Mouse (Mus musculus): ENCODE data around the gene Hmgcs1. TPM values are rescaled to one million over a fixed set of nuclear protein-coding genes. Genes with fewer than 3 reads are reported as not detected.
"Not testable (repeated sequence)": the region's sequence is repeated elsewhere in the genome, so short reads cannot be mapped to it uniquely, and the experiment has no call there.

Hmgcs1 gene
- polyA plus RNA-seq, 1 experiment = 86.3 TPM

DNA sequence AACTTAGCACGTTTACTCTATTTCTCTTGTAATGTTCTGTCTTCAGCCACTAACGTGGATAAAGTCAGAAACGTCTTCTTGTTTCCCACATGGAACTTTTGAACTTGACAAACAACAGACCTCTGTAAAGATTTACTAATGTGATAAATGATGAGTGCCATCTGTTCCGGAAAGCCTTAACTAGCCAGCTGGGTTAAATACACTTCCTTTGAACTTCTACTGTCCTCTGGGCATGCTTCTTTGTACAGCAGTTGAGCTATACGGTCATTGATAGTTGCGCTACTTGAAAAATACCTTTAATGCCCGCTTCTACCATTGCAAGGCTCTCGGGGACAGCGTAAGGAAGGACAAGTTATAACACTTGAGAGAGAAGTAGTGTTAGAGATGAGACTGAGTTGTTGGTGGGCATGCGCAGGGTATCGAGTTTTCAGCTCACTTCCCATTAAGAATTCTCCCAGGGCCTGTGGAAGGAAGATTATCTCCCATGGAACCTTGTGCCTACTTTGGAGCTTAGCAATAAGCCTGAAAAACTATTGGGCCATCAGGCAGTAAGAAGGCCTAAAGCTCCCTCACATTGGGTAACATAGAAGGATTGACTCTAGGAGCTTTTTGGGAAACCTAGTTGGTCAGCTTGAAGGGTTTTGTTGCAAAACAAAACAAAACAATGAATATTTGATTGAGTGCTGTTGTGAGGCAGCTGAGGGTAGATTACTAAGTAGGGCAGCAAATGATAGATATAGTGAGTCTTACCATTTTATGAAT is 5.6 kb upstream of the Hmgcs1 start:
- no peaks in the 10 kb centered on the region for H3K36me3 ChIP-seq (ENCODE audit: control insufficient read depth, insufficient read depth, low read length)
- peak overlapping the region; percentile 38; the same call in 1 of the 2 replicates for H3K27ac ChIP-seq (ENCODE audit: insufficient read depth, low read depth, low read length)
- TF ChIP-seq POLR2A (IDR thresholded peaks at IDR 0.05; ENCODE audit: low read depth, low read length) = no peak
- TF ChIP-seq CTCF (conservative IDR thresholded peaks at IDR 0.05; ENCODE audit: insufficient read depth, insufficient read length, low read depth, low read length) = no peak
- H3K4me1 ChIP-seq (ENCODE audit: control insufficient read depth, insufficient read depth, low read length) = peaks cover 3% of the 10 kb centered on the region; the same call in 1 of the 2 replicates
- 64% methylated on average over 11 of the region's 11 CpGs for WGBS
- H3K4me3 ChIP-seq (ENCODE audit: insufficient read depth, low read depth, low read length) = no peak overlapping the region
- no peak for DNase-seq
- H3K27me3 ChIP-seq (replicated peaks; ENCODE audit: control insufficient read depth, insufficient read depth, low read length) = no peaks in the 10 kb centered on the region

DNA sequence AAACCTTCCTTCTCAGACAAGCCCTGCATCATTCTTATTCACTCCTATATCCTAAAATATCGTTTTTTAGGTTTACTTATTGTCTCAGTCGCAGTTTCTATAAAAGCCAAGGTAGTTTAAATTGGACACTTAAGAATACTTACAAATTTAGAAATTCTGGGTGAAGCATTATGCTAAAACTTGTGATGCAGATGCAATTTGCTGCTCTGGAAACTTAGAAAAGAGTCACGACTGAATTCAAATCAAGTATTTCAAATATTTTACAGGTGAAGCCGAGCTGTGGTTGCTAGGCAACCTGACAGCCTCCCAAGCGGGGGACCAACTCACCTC is 505 bp upstream of the Hmgcs1 start:
- H3K27me3 ChIP-seq (replicated peaks; ENCODE audit: control insufficient read depth, insufficient read depth, low read length) = no peaks in the 10 kb centered on the region
- H3K27ac ChIP-seq (ENCODE audit: insufficient read depth, low read depth, low read length) = no peak overlapping the region
- H3K4me3 ChIP-seq (ENCODE audit: insufficient read depth, low read depth, low read length) = peak overlapping the region; percentile 0; the same call in 1 of the 2 replicates
- no peak for DNase-seq
- peaks cover under 1% of the 10 kb centered on the region; the same call in 1 of the 2 replicates for H3K4me1 ChIP-seq (ENCODE audit: control insufficient read depth, insufficient read depth, low read length)
- TF ChIP-seq POLR2A (IDR thresholded peaks at IDR 0.05; ENCODE audit: low read depth, low read length) (no peak), CTCF (conservative IDR thresholded peaks at IDR 0.05; ENCODE audit: insufficient read depth, insufficient read length, low read depth, low read length) (no peak)
- 7% methylated on average over 5 of the region's 5 CpGs for WGBS
- H3K36me3 ChIP-seq (ENCODE audit: control insufficient read depth, insufficient read depth, low read length) = no peaks in the 10 kb centered on the region

DNA sequence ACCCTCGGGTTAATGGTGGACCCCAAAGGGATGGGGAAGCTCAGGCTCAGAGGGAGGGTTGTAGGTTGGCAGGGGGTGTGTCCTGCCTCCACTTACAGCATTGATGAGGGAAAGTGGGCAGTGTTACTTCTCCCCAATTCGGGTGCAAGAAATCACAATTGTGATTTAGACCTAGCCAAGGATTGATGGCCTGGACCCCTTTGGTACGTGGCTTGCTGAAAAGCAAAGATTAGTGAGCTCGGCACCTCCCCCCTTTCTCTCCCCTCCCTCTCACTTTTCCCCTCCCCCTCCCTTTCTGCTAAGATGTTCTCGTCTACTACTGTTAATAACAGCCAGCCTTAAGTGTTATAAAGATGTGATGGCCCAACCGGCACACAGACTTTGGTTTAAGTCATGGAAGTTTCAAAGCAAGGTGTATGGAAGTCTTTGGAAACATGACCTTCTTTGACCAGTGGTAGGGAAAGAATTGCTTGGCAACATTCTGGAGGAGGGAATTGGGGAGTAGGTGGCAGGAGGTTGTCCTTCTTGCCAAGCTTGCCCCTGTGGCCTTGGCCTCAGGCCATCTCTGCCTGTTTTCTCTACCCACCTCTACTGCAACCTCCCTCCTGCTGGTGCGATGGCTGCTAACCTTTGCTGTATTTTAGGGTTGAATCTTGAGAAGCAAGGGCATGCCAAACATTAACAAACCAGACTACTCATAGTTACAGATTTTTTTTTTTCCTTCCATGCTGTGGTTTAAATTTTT is 869 bp downstream of the Hmgcs1 start:
- peak overlapping the region; percentile 92 for H3K27ac ChIP-seq (ENCODE audit: insufficient read depth, low read depth, low read length)
- H3K27me3 ChIP-seq (replicated peaks; ENCODE audit: control insufficient read depth, insufficient read depth, low read length) = no peaks in the 10 kb centered on the region
- no peaks in the 10 kb centered on the region for H3K36me3 ChIP-seq (ENCODE audit: control insufficient read depth, insufficient read depth, low read length)
- H3K4me3 ChIP-seq (ENCODE audit: insufficient read depth, low read depth, low read length) = peak overlapping the region; percentile 88
- no peaks in the 10 kb centered on the region; the same call in 1 of the 2 replicates for H3K4me1 ChIP-seq (ENCODE audit: control insufficient read depth, insufficient read depth, low read length)
- DNase-seq = peak; percentile 93
- WGBS = 3% methylated on average over 7 of the region's 7 CpGs
- TF ChIP-seq POLR2A (IDR thresholded peaks at IDR 0.05; ENCODE audit: low read depth, low read length) (peak; percentile 65), CTCF (conservative IDR thresholded peaks at IDR 0.05; ENCODE audit: insufficient read depth, insufficient read length, low read depth, low read length) (no peak)

DNA sequence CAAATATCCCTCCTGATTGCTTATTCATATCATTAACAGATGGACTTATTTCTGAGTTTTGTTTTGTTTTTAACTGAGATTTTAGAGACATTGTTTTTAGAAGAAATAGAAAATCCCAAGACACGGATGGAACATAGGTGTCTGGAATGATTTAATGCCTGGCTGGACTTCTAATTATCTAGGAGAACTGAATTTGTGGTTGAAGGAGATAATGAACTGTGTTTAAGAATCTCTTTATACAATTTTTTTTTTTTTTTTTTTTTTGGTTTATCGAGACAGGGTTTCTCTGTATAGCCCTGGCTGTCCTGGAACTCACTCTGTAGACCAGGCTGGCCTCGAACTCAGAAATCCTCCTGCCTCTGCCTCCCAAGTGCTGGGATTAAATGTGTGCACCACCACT is 1.8 kb downstream of the Hmgcs1 start:
- DNase-seq; H3K36me3 ChIP-seq (ENCODE audit: control insufficient read depth, insufficient read depth, low read length); H3K27me3 ChIP-seq (replicated peaks; ENCODE audit: control insufficient read depth, insufficient read depth, low read length); H3K4me1 ChIP-seq (ENCODE audit: control insufficient read depth, insufficient read depth, low read length): not testable (repeated sequence)
- peak overlapping the region; percentile 80; the same call in 1 of the 2 replicates for H3K27ac ChIP-seq (ENCODE audit: insufficient read depth, low read depth, low read length)
- peak overlapping the region; percentile 88 for H3K4me3 ChIP-seq (ENCODE audit: insufficient read depth, low read depth, low read length)
- WGBS = 45% methylated on average over 3 of the region's 3 CpGs

DNA sequence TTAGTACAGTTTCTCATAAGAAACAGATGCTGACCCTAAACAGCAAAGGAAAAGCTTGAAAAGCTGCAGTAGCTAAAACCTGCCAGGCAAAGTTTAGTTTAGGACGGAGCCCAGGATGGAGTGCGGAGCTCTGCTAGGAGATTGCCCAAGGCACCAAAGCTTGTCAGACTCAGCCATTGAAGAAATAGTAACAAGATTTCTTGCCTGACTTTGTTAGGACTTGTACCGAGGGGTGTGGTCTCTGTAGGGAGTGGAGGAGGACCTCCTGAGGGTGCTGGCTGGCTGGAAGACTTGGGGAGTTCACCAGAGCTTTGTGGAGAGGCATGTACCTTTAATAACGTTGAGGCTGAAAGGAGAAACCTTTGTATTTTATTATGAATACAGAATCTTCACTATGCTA is 5.5 kb downstream of the Hmgcs1 start:
- Histone ChIP-seq H3K36me3 (ENCODE audit: control insufficient read depth, insufficient read depth, low read length) (peaks cover 10% of the 10 kb centered on the region), H3K27ac (ENCODE audit: insufficient read depth, low read depth, low read length) (peak overlapping the region; percentile 25), H3K4me3 (ENCODE audit: insufficient read depth, low read depth, low read length) (no peak overlapping the region), H3K27me3 (replicated peaks; ENCODE audit: control insufficient read depth, insufficient read depth, low read length) (no peaks in the 10 kb centered on the region), H3K4me1 (ENCODE audit: control insufficient read depth, insufficient read depth, low read length) (peaks cover 21% of the 10 kb centered on the region; the same call in 1 of the 2 replicates)
- 42% methylated on average over 4 of the region's 4 CpGs for WGBS
- no peak for DNase-seq
- TF ChIP-seq POLR2A (IDR thresholded peaks at IDR 0.05; ENCODE audit: low read depth, low read length) = no peak
- TF ChIP-seq CTCF (conservative IDR thresholded peaks at IDR 0.05; ENCODE audit: insufficient read depth, insufficient read length, low read depth, low read length) = no peak

DNA sequence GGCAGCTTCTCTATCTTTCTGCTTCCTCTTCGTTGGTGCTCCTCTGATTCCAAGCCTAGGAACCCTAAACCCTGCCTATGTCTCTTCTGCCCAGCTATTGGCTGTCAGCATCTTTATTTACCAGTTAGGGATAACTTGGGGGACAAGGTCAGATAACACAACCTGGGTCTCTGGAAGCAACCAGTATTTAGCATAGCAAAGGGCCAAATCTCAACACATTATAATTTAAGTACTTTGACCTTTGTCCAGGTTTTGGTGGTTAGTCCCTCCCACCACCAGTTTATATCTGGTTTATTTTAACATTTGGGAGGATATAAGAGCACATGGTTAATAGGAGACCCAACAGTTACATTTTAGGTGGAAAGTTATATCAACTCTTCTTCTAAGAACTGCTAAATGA is 6.3 kb downstream of the Hmgcs1 start:
- Histone ChIP-seq H3K4me1 (ENCODE audit: control insufficient read depth, insufficient read depth, low read length) (peaks cover 21% of the 10 kb centered on the region; the same call in 1 of the 2 replicates), H3K27me3 (replicated peaks; ENCODE audit: control insufficient read depth, insufficient read depth, low read length) (no peaks in the 10 kb centered on the region), H3K36me3 (ENCODE audit: control insufficient read depth, insufficient read depth, low read length) (peaks cover 14% of the 10 kb centered on the region), H3K4me3 (ENCODE audit: insufficient read depth, low read depth, low read length) (no peak overlapping the region), H3K27ac (ENCODE audit: insufficient read depth, low read depth, low read length) (peak overlapping the region; percentile 90)
- DNase-seq = peak; percentile 78
- WGBS = 54% methylated on average over 1 of the region's 1 CpGs
- TF ChIP-seq POLR2A (IDR thresholded peaks at IDR 0.05; ENCODE audit: low read depth, low read length) (no peak), CTCF (conservative IDR thresholded peaks at IDR 0.05; ENCODE audit: insufficient read depth, insufficient read length, low read depth, low read length) (no peak)

DNA sequence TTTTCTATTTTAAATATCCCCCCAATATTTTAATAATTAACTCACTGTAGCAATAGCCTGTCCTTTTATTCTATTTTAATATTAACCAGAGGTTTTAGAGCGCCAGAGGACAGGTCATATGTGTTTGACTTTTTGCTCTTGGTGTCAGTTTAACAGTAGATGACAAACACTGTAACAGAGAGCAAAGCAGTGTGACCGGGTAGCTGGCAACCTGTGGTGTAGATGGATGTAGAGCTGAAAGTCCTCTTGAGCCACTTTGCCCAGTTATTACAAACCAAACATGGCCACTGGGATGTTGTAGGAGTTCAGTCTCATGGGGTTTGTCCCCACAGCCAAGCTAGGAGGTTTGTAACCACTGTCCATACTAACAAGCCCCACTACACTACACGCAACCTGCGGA is 8.3 kb downstream of the Hmgcs1 start:
- H3K27me3 ChIP-seq (replicated peaks; ENCODE audit: control insufficient read depth, insufficient read depth, low read length) = no peaks in the 10 kb centered on the region
- peak; percentile 85 for DNase-seq
- H3K4me1 ChIP-seq (ENCODE audit: control insufficient read depth, insufficient read depth, low read length) = peaks cover 21% of the 10 kb centered on the region; the same call in 1 of the 2 replicates
- peaks cover 24% of the 10 kb centered on the region for H3K36me3 ChIP-seq (ENCODE audit: control insufficient read depth, insufficient read depth, low read length)
- H3K27ac ChIP-seq (ENCODE audit: insufficient read depth, low read depth, low read length) = peak overlapping the region; percentile 98
- WGBS = 47% methylated on average over 4 of the region's 4 CpGs
- H3K4me3 ChIP-seq (ENCODE audit: insufficient read depth, low read depth, low read length) = no peak overlapping the region
- TF ChIP-seq CTCF (conservative IDR thresholded peaks at IDR 0.05; ENCODE audit: insufficient read depth, insufficient read length, low read depth, low read length) = no peak
- TF ChIP-seq POLR2A (IDR thresholded peaks at IDR 0.05; ENCODE audit: low read depth, low read length) = no peak

All from kidney, adult 2 months (tissue).